Mouse (Mus musculus) forebrain, embryonic 11.5 days (tissue): ENCODE data around the gene Gal3st4. TPM values are rescaled to one million over a fixed set of nuclear protein-coding genes. Genes with fewer than 3 reads are reported as not detected.

ENCODE experiments used
- ATAC-seq: fragments of 200-750 bp; cut with Nextera tagmentation; replicated peaks from 2 replicates; pipeline ENCODE4 v1.8.0; 2017; ENCODE audit warnings: moderate TSS enrichment; ENCODE audit not compliant: low FRiP score
- DNase-seq: peaks from one replicate; pipeline ENCODE4 v3.0.0-alpha.2; 2017; ENCODE audit warnings: low spot score
- H3K27ac ChIP-seq: fragments of 300-500 bp; sonication (generic); 2 replicates; pipeline ENCODE4 v1.5.1; 2014; ENCODE audit warnings: low read depth, low read length
- H3K27me3 ChIP-seq: fragments of 300-500 bp; sonication (generic); 2 replicates; pipeline ENCODE4 v1.6.1; 2014; ENCODE audit warnings: mild to moderate bottlenecking, low read length, mixed read lengths; ENCODE audit not compliant: control insufficient read depth, insufficient read depth
- H3K36me3 ChIP-seq: fragments of 300-500 bp; sonication (generic); 2 replicates; pipeline ENCODE4 v1.6.1; 2014; ENCODE audit warnings: mild to moderate bottlenecking, low read length, moderate library complexity, mixed read lengths; ENCODE audit not compliant: control insufficient read depth, insufficient read depth
- H3K4me1 ChIP-seq: fragments of 300-500 bp; sonication (generic); replicated peaks from 2 replicates; pipeline ENCODE4 v1.6.1; 2014; ENCODE audit warnings: low read length, mixed read lengths; ENCODE audit not compliant: control insufficient read depth, insufficient read depth
- H3K4me2 ChIP-seq: fragments of 300-500 bp; sonication (generic); 2 replicates; pipeline ENCODE4 v1.6.1; 2014; ENCODE audit warnings: low read depth, mild to moderate bottlenecking, low read length, moderate library complexity, mixed read lengths; ENCODE audit not compliant: severe bottlenecking
- H3K4me3 ChIP-seq: fragments of 300-500 bp; sonication (generic); 2 replicates; pipeline ENCODE4 v1.5.1; 2014; ENCODE audit warnings: low read depth, low read length
- H3K9ac ChIP-seq: fragments of 300-500 bp; sonication (generic); 2 replicates; pipeline ENCODE4 v1.6.1; 2014; ENCODE audit warnings: low read length
- H3K9me3 ChIP-seq: fragments of 300-500 bp; sonication (generic); 2 replicates; pipeline ENCODE4 v1.6.1; 2016; ENCODE audit warnings: low read length, mixed read lengths; ENCODE audit not compliant: control insufficient read depth
- WGBS: fragments of 180-500 bp; shearing (Covaris S2); extraction: QIAGEN DNeasy Blood & Tissue Kit; methylation state at CpG from one replicate; pipeline ENCODE4 v1.1.7; 2014; 5-methylcytosine and 5-hydroxymethylcytosine counted together
- polyA plus RNA-seq: library from polyadenylated mRNA; unstranded; fragments of >200 nt; fragmentation: Nextera tagmentation; extraction: Ambion mirVana; gene quantifications from 2 replicates; pipeline ENCODE4 v1.2.1, GENCODE M21; 2014

Gal3st4 gene
- polyA plus RNA-seq = 1.7 and 4.6 TPM in 2 replicates

- H3K9me3 ChIP-seq = no peaks in the 10 kb centered on the region
- H3K27me3 ChIP-seq = no peaks in the 10 kb centered on the region; the same call in 1 of the 2 replicates
- peaks cover 21% of the 10 kb centered on the region for H3K4me1 ChIP-seq
- H3K9ac ChIP-seq = peak within 1 kb of the TSS; percentile 57
- no peak within 1 kb of the TSS for H3K27ac ChIP-seq
- DNase-seq = peak; percentile 69
- peak within 1 kb of the TSS; percentile 14; the same call in 1 of the 2 replicates for H3K4me3 ChIP-seq
- peak within 1 kb of the TSS; percentile 40; the same call in 1 of the 2 replicates for H3K4me2 ChIP-seq
- WGBS = 1% methylated on average over 12 of the region's 12 CpGs
- H3K36me3 ChIP-seq = no peaks in the 10 kb centered on the region; the same call in 1 of the 2 replicates
- ATAC-seq = peak; percentile 34; the same call in 1 of the 2 replicates
Observed at GRCm38 (mm10) chr5:138272409-138272923, at the start of gene Gal3st4. Gal3st4 (minus strand) TSS chr5:138272840.

DNA sequence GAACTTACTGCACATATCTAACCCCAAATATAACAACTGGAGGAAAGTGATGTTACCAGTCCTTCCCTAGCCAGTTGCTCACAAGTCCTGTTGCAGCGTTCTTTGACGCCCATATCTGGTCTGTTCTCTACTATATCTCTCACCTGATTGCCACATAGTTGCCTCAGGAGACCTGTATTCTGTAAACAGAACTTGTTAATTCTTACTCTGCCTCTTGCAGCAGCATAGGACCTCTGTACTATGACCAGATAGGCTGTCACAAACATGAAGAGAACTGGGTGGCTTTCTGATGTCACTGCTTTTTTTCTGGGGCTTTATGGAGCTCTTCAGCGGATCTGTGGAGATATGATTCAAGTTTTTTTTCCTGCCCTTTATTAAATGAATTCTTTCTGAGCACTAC lies 40.2 kb upstream of the Gal3st4 start:
- H3K4me2 ChIP-seq = no peak overlapping the region
- WGBS = 84% methylated on average over 3 of the region's 3 CpGs
- no peaks in the 10 kb centered on the region for H3K4me1 ChIP-seq
- ATAC-seq (no peak), DNase-seq (no peak)
- no peaks in the 10 kb centered on the region for H3K27me3 ChIP-seq
- H3K36me3 ChIP-seq = no peaks in the 10 kb centered on the region
- H3K27ac ChIP-seq = no peak overlapping the region
- H3K9me3 ChIP-seq = no peaks in the 10 kb centered on the region
- H3K9ac ChIP-seq = no peak overlapping the region
- H3K4me3 ChIP-seq = no peak overlapping the region

GRCm38 (mm10) chr5:138299613-138300012 lies 27.0 kb upstream of the Gal3st4 start:
- no peak overlapping the region for H3K4me3 ChIP-seq
- no peaks in the 10 kb centered on the region for H3K36me3 ChIP-seq
- H3K27ac ChIP-seq = no peak overlapping the region
- H3K9me3 ChIP-seq = no peaks in the 10 kb centered on the region
- H3K4me1 ChIP-seq = no peaks in the 10 kb centered on the region
- no peaks in the 10 kb centered on the region for H3K27me3 ChIP-seq
- WGBS = 86% methylated on average over 2 of the region's 2 CpGs
- H3K4me2 ChIP-seq = no peak overlapping the region
- no peak overlapping the region for H3K9ac ChIP-seq
- ATAC-seq (no peak), DNase-seq (no peak)

- H3K4me1 ChIP-seq = no peaks in the 10 kb centered on the region
- H3K4me2 ChIP-seq = no peak overlapping the region
- no peak overlapping the region for H3K4me3 ChIP-seq
- no peaks in the 10 kb centered on the region for H3K27me3 ChIP-seq
- no peaks in the 10 kb centered on the region for H3K36me3 ChIP-seq
- no peak overlapping the region for H3K9ac ChIP-seq
- DNase-seq (no peak), ATAC-seq (no peak)
- H3K27ac ChIP-seq = no peak overlapping the region
- no peaks in the 10 kb centered on the region for H3K9me3 ChIP-seq
Observed at GRCm38 (mm10) chr5:138294158-138294557, 21.5 kb upstream of the Gal3st4 start.

GRCm38 (mm10) chr5:138291638-138292037 lies 19.0 kb upstream of the Gal3st4 start:
- no peak overlapping the region for H3K9ac ChIP-seq
- DNase-seq = no peak
- H3K27me3 ChIP-seq = no peaks in the 10 kb centered on the region
- H3K9me3 ChIP-seq = no peaks in the 10 kb centered on the region
- ATAC-seq = no peak
- no peak overlapping the region for H3K27ac ChIP-seq
- H3K4me2 ChIP-seq = no peak overlapping the region
- no peaks in the 10 kb centered on the region for H3K4me1 ChIP-seq
- H3K4me3 ChIP-seq = no peak overlapping the region
- no peaks in the 10 kb centered on the region for H3K36me3 ChIP-seq
- 78% methylated on average over 1 of the region's 1 CpGs for WGBS

- no peak for ATAC-seq
- Histone ChIP-seq H3K36me3 (no peaks in the 10 kb centered on the region), H3K27ac (no peak overlapping the region), H3K27me3 (no peaks in the 10 kb centered on the region), H3K9ac (no peak overlapping the region), H3K9me3 (no peaks in the 10 kb centered on the region), H3K4me3 (no peak overlapping the region), H3K4me1 (no peaks in the 10 kb centered on the region), H3K4me2 (no peak overlapping the region)
- no peak for DNase-seq
- 77% methylated on average over 3 of the region's 3 CpGs for WGBS
Observed at GRCm38 (mm10) chr5:138287861-138288260, 15.2 kb upstream of the Gal3st4 start.

DNA sequence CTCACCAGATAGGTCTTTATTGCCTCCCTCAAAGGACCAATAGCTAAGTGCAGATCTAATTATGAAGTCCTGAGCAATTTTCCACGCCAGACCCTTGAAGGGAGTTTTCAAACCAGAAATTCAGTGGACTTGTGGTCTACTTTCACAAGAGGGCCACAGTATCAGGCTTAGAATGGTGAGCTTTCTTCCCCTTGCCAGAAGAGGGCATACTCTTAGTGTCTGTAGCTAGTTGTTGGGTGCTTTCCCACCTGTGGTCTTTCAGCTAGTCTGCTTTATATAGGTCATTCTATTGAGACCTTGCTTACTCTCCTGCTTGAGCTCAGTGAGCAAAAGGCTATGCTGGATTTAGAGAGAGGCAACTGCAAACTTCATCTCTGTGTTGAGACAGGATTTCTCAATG lies 10.9 kb upstream of the Gal3st4 start:
- peaks cover 4% of the 10 kb centered on the region; the same call in 1 of the 2 replicates for H3K9me3 ChIP-seq
- WGBS = 59% methylated on average over 1 of the region's 1 CpGs
- H3K4me3 ChIP-seq = no peak overlapping the region
- no peaks in the 10 kb centered on the region; the same call in 1 of the 2 replicates for H3K4me1 ChIP-seq
- no peak overlapping the region for H3K9ac ChIP-seq
- H3K4me2 ChIP-seq = no peak overlapping the region
- no peak overlapping the region for H3K27ac ChIP-seq
- DNase-seq (no peak), ATAC-seq (no peak)
- H3K27me3 ChIP-seq = peaks cover 2% of the 10 kb centered on the region; the same call in 1 of the 2 replicates
- no peaks in the 10 kb centered on the region for H3K36me3 ChIP-seq

GRCm38 (mm10) chr5:138281798-138282197 lies 9.2 kb upstream of the Gal3st4 start:
- H3K27ac ChIP-seq = no peak overlapping the region
- DNase-seq (no peak), ATAC-seq (no peak)
- peaks cover 4% of the 10 kb centered on the region; the same call in 1 of the 2 replicates for H3K9me3 ChIP-seq
- H3K27me3 ChIP-seq = peaks cover 2% of the 10 kb centered on the region; the same call in 1 of the 2 replicates
- H3K4me2 ChIP-seq = no peak overlapping the region
- H3K36me3 ChIP-seq = no peaks in the 10 kb centered on the region; the same call in 1 of the 2 replicates
- H3K9ac ChIP-seq = no peak overlapping the region
- no peak overlapping the region for H3K4me3 ChIP-seq
- peaks cover 2% of the 10 kb centered on the region; the same call in 1 of the 2 replicates for H3K4me1 ChIP-seq
- WGBS = 83% methylated on average over 2 of the region's 2 CpGs

GRCm38 (mm10) chr5:138280829-138281228 lies 8.2 kb upstream of the Gal3st4 start:
- Histone ChIP-seq H3K27ac (no peak overlapping the region), H3K4me2 (no peak overlapping the region), H3K4me1 (peaks cover 8% of the 10 kb centered on the region), H3K9ac (no peak overlapping the region), H3K9me3 (peaks cover 4% of the 10 kb centered on the region; the same call in 1 of the 2 replicates), H3K4me3 (no peak overlapping the region), H3K27me3 (peaks cover 2% of the 10 kb centered on the region; the same call in 1 of the 2 replicates), H3K36me3 (no peaks in the 10 kb centered on the region; the same call in 1 of the 2 replicates)
- 91% methylated on average over 15 of the region's 15 CpGs for WGBS
- no peak for DNase-seq
- ATAC-seq = no peak
